Mouse (Mus musculus) gastrocnemius, postnatal 10 days (tissue): ENCODE data around the gene Ndufa4l2. TPM values are rescaled to one million over a fixed set of nuclear protein-coding genes. Genes with fewer than 3 reads are reported as not detected.

Source experiments
- DNase-seq: peaks from one replicate; pipeline ENCODE4 v3.0.0; 2021; ENCODE audit warnings: mixed read lengths
- long read RNA-seq, 2 experiments: library from polyadenylated mRNA; stranded (forward); transcript quantifications; one replicate each; pipeline ENCODE4 v2.0.0; 2021
- total RNA-seq, 2 experiments: library from RNA; stranded (reverse); gene quantifications; 2 replicates each; pipeline ENCODE4 v1.2.3; 2021

Ndufa4l2 gene
- 10 to 100 TPM; 20.5 to 24.2 TPM for total RNA-seq
- long read RNA-seq, experiment 1, transcript Ndufa4l2-201 (4 exons, 934 nt) = major isoform, 17 of 20 reads
- long read RNA-seq, experiment 1, partial matches to known transcripts = 2 of 20 reads
- long read RNA-seq, experiment 1, other reads (novel, unspliced or antisense) = 1 of 20 reads
- long read RNA-seq, experiment 2, transcript Ndufa4l2-201 (4 exons, 934 nt) = major isoform, 17 of 23 reads
- long read RNA-seq, experiment 2, partial matches to known transcripts = 0 of 23 reads
- long read RNA-seq, experiment 2, other reads (novel, unspliced or antisense) = 6 of 23 reads

GRCm38 (mm10) chr10:127514764-127515163 is at the start of gene Ndufa4l2:
Gene Ndufa4l2, plus strand, starts transcription at chr10:127514967.
- no peak for DNase-seq

GRCm38 (mm10) chr10:127471281-127471988 is 43.3 kb upstream of the Ndufa4l2 start:
- DNase-seq = no peak

- DNase-seq = no peak
Measured at GRCm38 (mm10) chr10:127472722-127473121, 42.0 kb upstream of the Ndufa4l2 start.

DNA sequence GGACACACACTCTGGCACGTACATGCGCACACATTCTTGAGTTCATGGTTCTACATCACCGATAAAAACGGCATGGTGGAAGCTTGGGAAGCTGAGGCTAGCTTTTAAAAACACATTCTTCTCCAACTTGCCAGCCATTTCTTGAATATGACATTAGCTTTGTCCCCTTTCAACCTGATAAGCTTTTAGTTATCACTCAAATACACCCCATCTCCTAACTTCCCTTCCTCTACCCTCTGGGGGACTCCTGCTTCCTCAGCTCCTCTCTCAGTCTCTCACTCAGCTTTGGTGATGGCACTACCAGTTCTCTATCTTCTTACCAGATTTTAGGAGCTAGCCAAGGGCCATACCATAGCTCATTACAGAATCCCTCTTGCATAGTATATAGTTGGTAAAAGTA is 39.6 kb upstream of the Ndufa4l2 start:
- DNase-seq = no peak

DNA sequence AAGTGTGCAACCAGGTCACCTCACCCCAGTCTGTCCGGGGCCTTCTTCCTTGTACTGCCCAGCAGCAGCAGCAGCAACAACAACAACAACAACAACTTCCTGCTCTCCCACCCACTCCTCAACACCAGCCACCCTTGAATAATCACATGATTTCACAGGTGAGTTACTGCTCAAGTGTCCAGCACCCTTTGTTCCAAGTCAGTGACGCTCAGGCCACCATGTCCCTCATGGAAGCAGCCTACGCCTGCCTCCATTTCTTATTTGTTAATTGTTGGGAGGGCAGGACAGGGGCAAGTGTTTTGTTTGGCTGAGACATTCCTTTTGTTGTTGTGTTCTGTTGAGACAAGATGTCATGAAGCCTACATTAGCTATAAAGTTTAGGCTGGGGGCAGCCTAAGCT is 38.2 kb upstream of the Ndufa4l2 start:
- no peak for DNase-seq

DNA sequence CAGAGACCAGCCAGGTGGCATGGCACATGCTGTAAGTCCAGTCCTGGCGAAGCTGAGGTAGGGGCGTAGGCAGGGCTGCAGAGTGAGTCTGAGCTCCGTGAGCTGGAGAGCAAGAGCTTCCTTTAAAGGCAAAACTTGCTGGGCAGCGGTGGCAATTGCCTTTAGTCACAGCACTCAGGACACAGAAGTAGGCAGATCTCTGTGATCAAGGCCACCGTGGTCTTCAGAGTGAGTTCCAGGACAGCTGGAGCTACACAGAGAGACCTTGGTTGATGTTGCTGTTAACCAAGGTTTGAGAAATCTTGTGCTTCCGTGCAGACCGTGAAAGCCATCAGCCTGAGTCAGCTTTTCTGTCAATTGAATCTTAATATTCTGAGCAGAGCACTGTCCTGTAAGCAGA is 37.5 kb upstream of the Ndufa4l2 start:
- no peak for DNase-seq

GRCm38 (mm10) chr10:127479131-127479530 is 35.6 kb upstream of the Ndufa4l2 start:
- DNase-seq = no peak

DNA sequence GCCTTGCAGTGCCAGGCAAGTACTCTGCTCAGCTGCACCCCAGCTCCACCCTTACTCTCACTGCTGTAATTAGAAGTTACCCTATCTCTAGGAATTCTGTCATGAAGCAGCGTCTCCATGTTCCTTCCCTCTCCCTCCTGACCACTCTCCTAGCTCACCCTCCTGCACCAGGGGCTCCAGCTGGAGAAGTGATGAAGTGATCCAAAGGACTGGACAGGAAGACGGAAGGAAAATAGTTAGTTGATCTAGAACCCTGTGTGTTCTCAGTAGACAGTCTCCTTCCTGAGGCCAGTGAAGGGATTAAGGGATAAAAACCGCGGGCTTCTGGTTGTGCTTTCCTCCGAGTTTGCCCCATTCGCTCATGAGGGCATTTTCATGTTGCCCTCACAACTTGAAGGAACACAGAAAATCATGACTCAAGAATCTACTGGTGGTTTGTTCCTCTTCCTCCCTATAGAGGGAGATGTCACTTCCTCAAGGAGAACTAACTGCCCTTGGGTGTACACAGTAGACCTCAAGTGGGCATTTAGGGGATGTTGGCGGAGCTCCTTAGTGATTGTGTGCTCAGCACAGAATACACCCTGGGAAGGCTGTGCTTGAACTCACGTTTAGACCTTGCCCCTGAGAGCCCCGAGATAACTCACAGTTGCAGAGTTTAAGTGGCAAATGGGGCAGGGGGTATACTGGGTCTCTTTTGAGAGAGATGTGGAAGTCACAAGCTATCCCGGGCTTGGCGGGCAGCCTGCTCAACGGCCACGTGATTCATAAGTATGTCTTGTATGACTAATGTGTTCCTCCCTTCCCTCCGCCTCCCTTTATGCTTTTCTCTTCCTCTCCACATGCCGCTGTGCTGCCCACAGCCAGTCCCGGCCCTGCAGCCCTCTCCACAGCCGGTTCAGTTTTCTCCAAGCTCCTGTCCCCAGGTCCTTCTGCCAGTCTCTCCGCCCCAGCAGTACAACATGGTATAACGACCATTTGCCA is 33.6 kb upstream of the Ndufa4l2 start:
- DNase-seq = peak; percentile 44

- DNase-seq = no peak
Measured at GRCm38 (mm10) chr10:127485235-127485634, 29.5 kb upstream of the Ndufa4l2 start.

DNA sequence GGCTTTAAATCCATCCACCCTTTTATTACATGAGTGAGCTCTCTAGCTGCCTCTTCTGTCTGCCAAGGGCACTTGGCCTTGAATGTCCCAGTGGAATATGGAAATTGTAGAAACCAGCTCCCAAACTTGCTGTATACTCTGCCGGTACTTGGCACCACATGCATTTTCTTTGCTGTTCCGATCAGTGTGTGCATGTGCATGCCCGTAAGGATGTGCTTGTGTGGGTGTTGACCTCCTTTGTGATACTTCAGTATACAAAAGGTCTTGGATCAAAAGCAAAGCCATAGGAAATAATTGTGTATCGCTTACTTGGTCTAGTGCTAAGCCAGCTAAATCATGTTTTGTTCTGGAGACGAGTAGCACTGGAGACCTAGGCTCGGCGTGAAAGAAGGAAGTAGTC is 25.9 kb upstream of the Ndufa4l2 start:
- no peak for DNase-seq

- no peak for DNase-seq
Measured at GRCm38 (mm10) chr10:127490160-127491127, 24.3 kb upstream of the Ndufa4l2 start.

- DNase-seq = no peak
Measured at GRCm38 (mm10) chr10:127491128-127491512, 23.6 kb upstream of the Ndufa4l2 start.

GRCm38 (mm10) chr10:127492118-127492517 is 22.6 kb upstream of the Ndufa4l2 start:
- no peak for DNase-seq

DNA sequence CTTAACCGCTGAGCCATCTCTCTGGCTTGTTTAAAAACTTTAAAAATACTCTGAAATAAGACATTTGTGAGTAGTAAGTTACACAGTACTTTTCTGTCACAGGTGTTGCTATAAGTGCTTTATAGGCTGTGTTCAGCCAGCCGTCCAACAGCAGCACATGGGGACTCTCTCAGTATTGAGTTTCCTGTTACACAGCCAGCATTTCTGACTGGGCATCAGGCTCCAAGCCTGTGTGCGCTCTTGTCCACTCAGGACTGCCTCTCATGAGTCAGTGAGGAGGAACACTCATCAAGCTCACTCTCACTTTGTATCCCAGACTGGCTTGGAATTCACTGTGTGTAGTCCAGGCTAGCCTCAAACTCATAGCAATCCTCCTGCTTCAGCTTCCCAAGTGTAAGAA is 18.6 kb upstream of the Ndufa4l2 start:
- no peak for DNase-seq

GRCm38 (mm10) chr10:127499516-127499915 is 15.3 kb upstream of the Ndufa4l2 start:
- DNase-seq = no peak

GRCm38 (mm10) chr10:127500042-127500441 is 14.7 kb upstream of the Ndufa4l2 start:
- DNase-seq = no peak

- DNase-seq = no peak
Measured at GRCm38 (mm10) chr10:127500894-127501893, 13.6 kb upstream of the Ndufa4l2 start, which contains the start of gene Stac3. Gene Stac3, plus strand, starts transcription at chr10:127501686.

DNA sequence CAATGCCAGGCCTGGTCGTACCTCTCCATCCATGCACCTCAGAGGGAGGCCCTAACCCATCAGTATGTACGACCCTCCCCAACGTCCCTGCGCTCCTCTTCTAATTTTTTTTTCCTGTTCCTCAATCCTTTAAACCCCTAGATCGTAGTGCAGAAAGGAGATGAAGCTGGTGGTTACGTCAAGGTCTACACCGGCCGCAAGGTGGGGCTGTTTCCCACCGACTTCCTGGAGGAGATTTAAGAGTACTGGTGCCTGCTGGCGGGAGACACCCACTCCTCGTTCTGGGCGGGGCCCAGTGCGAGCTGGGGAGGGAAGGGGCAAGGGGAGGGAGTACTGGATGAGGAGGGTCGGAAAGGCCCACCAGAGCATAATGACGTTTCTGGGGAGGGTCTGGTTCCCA is 6.5 kb upstream of the Ndufa4l2 start:
- DNase-seq = peak; percentile 81

DNA sequence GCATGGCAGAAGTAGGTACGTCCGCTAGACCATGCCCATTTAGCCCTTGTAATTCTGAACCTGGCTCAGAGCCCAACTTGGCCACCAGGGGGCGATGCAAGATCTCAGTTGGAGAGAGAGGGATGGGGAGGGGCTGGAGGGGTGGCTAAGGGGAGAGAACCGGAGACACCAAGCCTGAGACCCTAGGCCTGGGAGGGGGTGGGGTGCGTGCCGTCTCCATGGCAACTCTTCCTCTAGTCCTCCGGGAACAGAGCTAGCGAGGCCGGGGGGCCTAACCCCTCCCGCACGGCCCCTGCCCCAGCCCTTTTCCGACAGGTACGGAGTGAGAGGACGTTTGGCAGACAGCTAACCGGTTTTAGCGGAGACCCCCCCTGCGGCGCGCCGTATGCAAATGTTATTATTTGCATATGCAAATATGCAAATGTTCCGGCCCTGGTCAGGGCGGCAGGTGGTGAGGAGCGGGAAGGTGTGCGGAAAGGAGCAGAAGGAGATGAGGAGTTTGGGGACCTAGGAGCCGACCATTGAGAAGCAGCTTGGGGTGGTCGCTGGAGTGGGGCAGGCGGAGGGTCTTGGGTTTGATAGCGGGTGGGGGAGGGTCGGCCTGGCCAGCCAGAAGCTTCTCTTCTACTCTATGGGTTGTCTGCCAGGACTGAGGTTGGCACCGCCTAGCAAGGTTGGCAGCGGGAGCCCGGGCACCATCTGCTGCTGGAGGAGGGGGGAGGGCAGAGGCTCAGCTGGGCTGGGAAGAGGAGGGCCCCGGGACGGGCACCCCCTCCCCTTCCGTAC is 5.5 kb upstream of the Ndufa4l2 start:
- peak; percentile 87 for DNase-seq
